Mouse (Mus musculus): ENCODE data around the gene Sorbs1.

DNA sequence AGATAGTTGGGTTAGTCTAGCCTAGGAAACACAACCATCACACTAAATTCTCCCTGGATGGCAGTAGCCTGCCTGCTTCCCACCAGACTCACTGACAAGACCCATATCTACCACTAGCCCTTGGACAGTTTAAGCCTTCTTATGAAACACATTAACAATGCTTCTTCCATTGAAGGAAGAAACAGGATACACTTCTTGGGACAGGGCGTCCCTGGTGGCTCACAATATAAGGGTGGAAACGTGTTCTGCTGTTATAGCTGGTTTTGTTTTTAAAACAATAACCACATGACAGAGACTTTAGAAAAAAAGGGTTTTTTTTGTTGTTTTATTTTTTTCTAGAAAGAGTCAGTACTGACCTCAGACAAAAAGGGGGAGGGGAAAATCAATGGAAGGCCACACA lies 4.3 kb downstream of the Sorbs1 start:
- TF ChIP-seq CTCF (conservative IDR thresholded peaks at IDR 0.05 in 1 of 2, IDR thresholded peaks at IDR 0.05 in 1 of 2; ENCODE audit: low read depth in 2 of 2, low read length in 2 of 2) (no peak), POLR2A (IDR thresholded peaks at IDR 0.05; ENCODE audit: low read depth, low read length) (no peak), ETS1 (conservative IDR thresholded peaks at IDR 0.05; ENCODE audit: low read depth, low read length) (no peak), SMC3 (IDR thresholded peaks at IDR 0.05; ENCODE audit: low read depth, low read length) (no peak), RAD21 (IDR thresholded peaks at IDR 0.05; ENCODE audit: low read depth, low read length) (no peak), SIN3A (IDR thresholded peaks at IDR 0.05; ENCODE audit: low read length) (no peak), MEF2A (IDR thresholded peaks at IDR 0.05; ENCODE audit: borderline replicate concordance, low read depth, low read length) (no peak), ZC3H11A (IDR thresholded peaks at IDR 0.05; ENCODE audit: low read depth, low read length) (no peak)

All from CH12.LX (cell line).